Mouse (Mus musculus): ENCODE data around the gene Serpinb13. TPM values are rescaled to one million over a fixed set of nuclear protein-coding genes. Genes with fewer than 3 reads are reported as not detected.

Gene Serpinb13
- total RNA-seq (2021), result not detected
- long read RNA-seq, experiment 1, result 0 reads
- long read RNA-seq, experiment 2, result 0 reads

- no peak for DNase-seq
- TF ChIP-seq CTCF (IDR thresholded peaks at IDR 0.05), result no peak
- intact Hi-C loops (cut with DNase I), result no loop called here
Measured at GRCm38 (mm10) chr1:106980684-106981083, at the start of gene Serpinb13. Gene Serpinb13 (plus strand): TSS chr1:106980984.

GRCm38 (mm10) chr1:106931954-106932353 is 48.8 kb upstream of the Serpinb13 start:
- no peak overlapping the region for H3K27ac ChIP-seq
- intact Hi-C loops (cut with DNase I), result no loop called here
- TF ChIP-seq CTCF (IDR thresholded peaks at IDR 0.05), result no peak
- DNase-seq, result no peak
- H3K4me3 ChIP-seq, result no peak overlapping the region

More at GRCm38 (mm10) chr1:106980684-106981083, at the start of gene Serpinb13:
- no peak within 1 kb of the TSS for H3K4me3 ChIP-seq
- no peak within 1 kb of the TSS for H3K27ac ChIP-seq

- DNase-seq, result no peak
- Histone ChIP-seq H3K4me3 (no peak overlapping the region), H3K27ac (no peak overlapping the region)
- intact Hi-C loops (cut with DNase I), result no loop called here
- TF ChIP-seq CTCF (IDR thresholded peaks at IDR 0.05), result no peak
Measured at GRCm38 (mm10) chr1:106933658-106934057, 47.1 kb upstream of the Serpinb13 start.

- intact Hi-C loops (cut with DNase I), result no loop called here
- Histone ChIP-seq H3K27ac (no peak within 1 kb of the TSS), H3K4me3 (no peak within 1 kb of the TSS)
- no peak for DNase-seq
- no peak for TF ChIP-seq CTCF (IDR thresholded peaks at IDR 0.05)
Measured at GRCm38 (mm10) chr1:106934265-106934664, 46.5 kb upstream of the Serpinb13 start, which contains the start of gene Serpinb12. Gene Serpinb12 (plus strand): TSS chr1:106934449.

- H3K4me3 ChIP-seq, result no peak overlapping the region
- no peak for DNase-seq
- no peak for TF ChIP-seq CTCF (IDR thresholded peaks at IDR 0.05)
- H3K27ac ChIP-seq, result no peak overlapping the region
- intact Hi-C loops (cut with DNase I), result no loop called here
Measured at GRCm38 (mm10) chr1:106947217-106947616, 33.6 kb upstream of the Serpinb13 start.

GRCm38 (mm10) chr1:106959981-106960380 is 20.8 kb upstream of the Serpinb13 start:
- no peak for TF ChIP-seq CTCF (IDR thresholded peaks at IDR 0.05)
- no peak overlapping the region for H3K4me3 ChIP-seq
- no peak overlapping the region for H3K27ac ChIP-seq
- intact Hi-C loops (cut with DNase I), result no loop called here
- DNase-seq, result no peak

- no peak overlapping the region for H3K27ac ChIP-seq
- H3K4me3 ChIP-seq, result no peak overlapping the region
- intact Hi-C loops (cut with DNase I), result no loop called here
- peak; percentile 25 for TF ChIP-seq CTCF (IDR thresholded peaks at IDR 0.05)
- DNase-seq, result peak; percentile 19
Measured at GRCm38 (mm10) chr1:106961023-106961422, 19.8 kb upstream of the Serpinb13 start.

- no peak for TF ChIP-seq CTCF (IDR thresholded peaks at IDR 0.05)
Measured at GRCm38 (mm10) chr1:106983092-106983491, 2.3 kb downstream of the Serpinb13 start.

GRCm38 (mm10) chr1:106983865-106984264 is 3.1 kb downstream of the Serpinb13 start:
- Histone ChIP-seq H3K27ac (no peak overlapping the region), H3K4me3 (no peak overlapping the region)
- intact Hi-C loops (cut with DNase I), result no loop called here
- TF ChIP-seq CTCF (IDR thresholded peaks at IDR 0.05), result no peak
- no peak for DNase-seq

More at GRCm38 (mm10) chr1:106983092-106983491, 2.3 kb downstream of the Serpinb13 start:
- no peak for DNase-seq
- Histone ChIP-seq H3K27ac (no peak overlapping the region), H3K4me3 (no peak overlapping the region)
- intact Hi-C loops (cut with DNase I), result no loop called here

GRCm38 (mm10) chr1:107000424-107000823 is 19.6 kb downstream of the Serpinb13 start:
- no peak for TF ChIP-seq CTCF (IDR thresholded peaks at IDR 0.05)
- intact Hi-C loops (cut with DNase I), result no loop called here
- H3K27ac ChIP-seq, result no peak overlapping the region
- no peak for DNase-seq
- no peak overlapping the region for H3K4me3 ChIP-seq

GRCm38 (mm10) chr1:107001754-107002153 is 21.0 kb downstream of the Serpinb13 start:
- DNase-seq, result no peak
- H3K4me3 ChIP-seq, result no peak overlapping the region
- no peak for TF ChIP-seq CTCF (IDR thresholded peaks at IDR 0.05)
- H3K27ac ChIP-seq, result no peak overlapping the region
- intact Hi-C loops (cut with DNase I), result no loop called here

- intact Hi-C loops (cut with DNase I), result no loop called here
- no peak for DNase-seq
- Histone ChIP-seq H3K4me3 (no peak overlapping the region), H3K27ac (no peak overlapping the region)
- TF ChIP-seq CTCF (IDR thresholded peaks at IDR 0.05), result no peak
Measured at GRCm38 (mm10) chr1:107006316-107006715, 25.5 kb downstream of the Serpinb13 start.

GRCm38 (mm10) chr1:107014530-107014929 is 33.7 kb downstream of the Serpinb13 start:
- peak; percentile 29; the same call in 1 of the 2 replicates for TF ChIP-seq CTCF (IDR thresholded peaks at IDR 0.05)
- intact Hi-C loops (cut with DNase I), result no loop called here
- DNase-seq, result no peak
- Histone ChIP-seq H3K27ac (no peak overlapping the region), H3K4me3 (no peak overlapping the region)

GRCm38 (mm10) chr1:107015210-107015609 is 34.4 kb downstream of the Serpinb13 start:
- intact Hi-C loops (cut with DNase I), result no loop called here
- H3K27ac ChIP-seq, result no peak overlapping the region
- no peak for TF ChIP-seq CTCF (IDR thresholded peaks at IDR 0.05)
- DNase-seq, result peak; percentile 14
- no peak overlapping the region for H3K4me3 ChIP-seq
